Mouse (Mus musculus): ENCODE data around the gene Acox3. TPM values are rescaled to one million over a fixed set of nuclear protein-coding genes. Genes with fewer than 3 reads are reported as not detected.

The Acox3 gene
- polyA plus RNA-seq, 1 experiment: 82.6 TPM

- H3K4me1 ChIP-seq (replicated peaks; ENCODE audit: control insufficient read depth, insufficient read depth, low read length): no peaks in the 10 kb centered on the region
- H3K4me3 ChIP-seq (ENCODE audit: control insufficient read depth, insufficient read depth, low read length): no peak overlapping the region
- H3K27me3 ChIP-seq (ENCODE audit: control insufficient read depth, insufficient read depth, low read length): no peaks in the 10 kb centered on the region
- DNase-seq: no peak
- H3K36me3 ChIP-seq (ENCODE audit: control insufficient read depth, insufficient read depth, low read length): no peaks in the 10 kb centered on the region
- no peak overlapping the region for H3K27ac ChIP-seq (ENCODE audit: control insufficient read depth, insufficient read depth, low read length)
- 42% methylated on average over 4 of the region's 4 CpGs for WGBS
- TF ChIP-seq POLR2A (IDR thresholded peaks at IDR 0.05; ENCODE audit: control insufficient read depth, extremely low read depth, insufficient read depth, low read length, poor library complexity): no peak
- no peak for TF ChIP-seq CTCF (IDR thresholded peaks at IDR 0.05; ENCODE audit: borderline replicate concordance, control insufficient read depth, extremely low read depth, insufficient read depth, low read length, poor library complexity)
Measured at GRCm38 (mm10) chr5:35647562-35647961, 64.7 kb downstream of the Acox3 start.

GRCm38 (mm10) chr5:35648230-35648629 is 65.4 kb downstream of the Acox3 start:
- no peaks in the 10 kb centered on the region for H3K27me3 ChIP-seq (ENCODE audit: control insufficient read depth, insufficient read depth, low read length)
- DNase-seq: no peak

GRCm38 (mm10) chr5:35652319-35652718 is 69.5 kb downstream of the Acox3 start:
- H3K27me3 ChIP-seq (ENCODE audit: control insufficient read depth, insufficient read depth, low read length): no peaks in the 10 kb centered on the region
- DNase-seq: no peak
- H3K4me1 ChIP-seq (replicated peaks; ENCODE audit: control insufficient read depth, insufficient read depth, low read length): no peaks in the 10 kb centered on the region; the same call in 1 of the 2 replicates
- no peak overlapping the region for H3K4me3 ChIP-seq (ENCODE audit: control insufficient read depth, insufficient read depth, low read length)
- no peak overlapping the region for H3K27ac ChIP-seq (ENCODE audit: control insufficient read depth, insufficient read depth, low read length)
- H3K36me3 ChIP-seq (ENCODE audit: control insufficient read depth, insufficient read depth, low read length): no peaks in the 10 kb centered on the region
- TF ChIP-seq CTCF (IDR thresholded peaks at IDR 0.05; ENCODE audit: borderline replicate concordance, control insufficient read depth, extremely low read depth, insufficient read depth, low read length, poor library complexity): no peak
- TF ChIP-seq POLR2A (IDR thresholded peaks at IDR 0.05; ENCODE audit: control insufficient read depth, extremely low read depth, insufficient read depth, low read length, poor library complexity): no peak
- 87% methylated on average over 3 of the region's 3 CpGs for WGBS

More at GRCm38 (mm10) chr5:35648230-35648629, 65.4 kb downstream of the Acox3 start:
- Histone ChIP-seq H3K4me1 (replicated peaks; ENCODE audit: control insufficient read depth, insufficient read depth, low read length) (no peaks in the 10 kb centered on the region), H3K4me3 (ENCODE audit: control insufficient read depth, insufficient read depth, low read length) (no peak overlapping the region), H3K27ac (ENCODE audit: control insufficient read depth, insufficient read depth, low read length) (no peak overlapping the region), H3K36me3 (ENCODE audit: control insufficient read depth, insufficient read depth, low read length) (no peaks in the 10 kb centered on the region)
- no peak for TF ChIP-seq CTCF (IDR thresholded peaks at IDR 0.05; ENCODE audit: borderline replicate concordance, control insufficient read depth, extremely low read depth, insufficient read depth, low read length, poor library complexity)
- no peak for TF ChIP-seq POLR2A (IDR thresholded peaks at IDR 0.05; ENCODE audit: control insufficient read depth, extremely low read depth, insufficient read depth, low read length, poor library complexity)
- WGBS: 82% methylated on average over 2 of the region's 2 CpGs

GRCm38 (mm10) chr5:35652872-35653271 is 70.0 kb downstream of the Acox3 start:
- no peak overlapping the region for H3K27ac ChIP-seq (ENCODE audit: control insufficient read depth, insufficient read depth, low read length)
- TF ChIP-seq CTCF (IDR thresholded peaks at IDR 0.05; ENCODE audit: borderline replicate concordance, control insufficient read depth, extremely low read depth, insufficient read depth, low read length, poor library complexity): no peak
- TF ChIP-seq POLR2A (IDR thresholded peaks at IDR 0.05; ENCODE audit: control insufficient read depth, extremely low read depth, insufficient read depth, low read length, poor library complexity): no peak
- H3K4me1 ChIP-seq (replicated peaks; ENCODE audit: control insufficient read depth, insufficient read depth, low read length): no peaks in the 10 kb centered on the region; the same call in 1 of the 2 replicates
- DNase-seq: no peak
- no peak overlapping the region for H3K4me3 ChIP-seq (ENCODE audit: control insufficient read depth, insufficient read depth, low read length)
- WGBS: 94% methylated on average over 13 of the region's 13 CpGs
- H3K36me3 ChIP-seq (ENCODE audit: control insufficient read depth, insufficient read depth, low read length): no peaks in the 10 kb centered on the region
- H3K27me3 ChIP-seq (ENCODE audit: control insufficient read depth, insufficient read depth, low read length): no peaks in the 10 kb centered on the region

- Histone ChIP-seq H3K27ac (ENCODE audit: control insufficient read depth, insufficient read depth, low read length) (no peak overlapping the region), H3K36me3 (ENCODE audit: control insufficient read depth, insufficient read depth, low read length) (no peaks in the 10 kb centered on the region), H3K4me1 (replicated peaks; ENCODE audit: control insufficient read depth, insufficient read depth, low read length) (no peaks in the 10 kb centered on the region; the same call in 1 of the 2 replicates), H3K4me3 (ENCODE audit: control insufficient read depth, insufficient read depth, low read length) (no peak overlapping the region), H3K27me3 (ENCODE audit: control insufficient read depth, insufficient read depth, low read length) (no peaks in the 10 kb centered on the region)
- DNase-seq: no peak
- TF ChIP-seq POLR2A (IDR thresholded peaks at IDR 0.05; ENCODE audit: control insufficient read depth, extremely low read depth, insufficient read depth, low read length, poor library complexity) (no peak), CTCF (IDR thresholded peaks at IDR 0.05; ENCODE audit: borderline replicate concordance, control insufficient read depth, extremely low read depth, insufficient read depth, low read length, poor library complexity) (no peak)
- WGBS: 95% methylated on average over 9 of the region's 9 CpGs
Measured at GRCm38 (mm10) chr5:35653743-35654395, 71.0 kb downstream of the Acox3 start.

GRCm38 (mm10) chr5:35655753-35656485 is 73.1 kb downstream of the Acox3 start:
- Histone ChIP-seq H3K27me3 (ENCODE audit: control insufficient read depth, insufficient read depth, low read length) (no peaks in the 10 kb centered on the region), H3K36me3 (ENCODE audit: control insufficient read depth, insufficient read depth, low read length) (no peaks in the 10 kb centered on the region), H3K4me3 (ENCODE audit: control insufficient read depth, insufficient read depth, low read length) (no peak overlapping the region), H3K27ac (ENCODE audit: control insufficient read depth, insufficient read depth, low read length) (no peak overlapping the region), H3K4me1 (replicated peaks; ENCODE audit: control insufficient read depth, insufficient read depth, low read length) (no peaks in the 10 kb centered on the region; the same call in 1 of the 2 replicates)
- TF ChIP-seq CTCF (IDR thresholded peaks at IDR 0.05; ENCODE audit: borderline replicate concordance, control insufficient read depth, extremely low read depth, insufficient read depth, low read length, poor library complexity): no peak
- no peak for TF ChIP-seq POLR2A (IDR thresholded peaks at IDR 0.05; ENCODE audit: control insufficient read depth, extremely low read depth, insufficient read depth, low read length, poor library complexity)
- no peak for DNase-seq
- WGBS: 52% methylated on average over 10 of the region's 10 CpGs
